Mouse (Mus musculus): ENCODE measurements around the gene Fntb.

The Fntb gene

DNA sequence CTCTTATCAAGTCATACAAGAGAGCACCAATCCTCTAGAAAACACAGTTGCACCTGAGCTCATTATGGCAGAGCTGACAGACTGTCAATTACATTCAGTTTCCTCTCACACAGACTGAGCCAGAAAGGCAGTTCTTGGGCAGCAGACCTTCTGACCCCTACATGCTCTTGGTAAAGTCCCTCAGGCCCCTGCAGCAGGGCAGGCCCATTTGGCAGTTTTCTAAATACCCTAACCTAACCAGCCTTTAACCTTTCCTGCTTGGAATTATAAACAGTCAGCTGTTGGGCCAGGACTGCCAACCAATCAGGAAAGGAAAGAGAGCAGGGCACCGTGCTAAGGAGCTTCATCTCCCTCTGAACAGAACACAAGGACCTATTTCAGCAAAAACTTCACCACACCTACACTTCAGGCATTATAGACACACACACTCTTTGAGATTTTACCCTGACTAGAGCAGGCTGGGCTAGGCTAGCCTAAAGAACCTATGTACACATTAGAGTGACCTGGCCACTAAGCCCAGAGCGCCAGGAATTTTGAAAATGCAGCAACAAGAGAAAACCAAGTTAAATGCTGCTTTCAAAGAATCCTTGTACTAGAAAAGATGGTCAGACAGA is 188.5 kb downstream of the Fntb start:
- DNase-seq (ENCODE audit: low read depth in 1 of 2, low spot score in 2 of 2) = no peak

DNA sequence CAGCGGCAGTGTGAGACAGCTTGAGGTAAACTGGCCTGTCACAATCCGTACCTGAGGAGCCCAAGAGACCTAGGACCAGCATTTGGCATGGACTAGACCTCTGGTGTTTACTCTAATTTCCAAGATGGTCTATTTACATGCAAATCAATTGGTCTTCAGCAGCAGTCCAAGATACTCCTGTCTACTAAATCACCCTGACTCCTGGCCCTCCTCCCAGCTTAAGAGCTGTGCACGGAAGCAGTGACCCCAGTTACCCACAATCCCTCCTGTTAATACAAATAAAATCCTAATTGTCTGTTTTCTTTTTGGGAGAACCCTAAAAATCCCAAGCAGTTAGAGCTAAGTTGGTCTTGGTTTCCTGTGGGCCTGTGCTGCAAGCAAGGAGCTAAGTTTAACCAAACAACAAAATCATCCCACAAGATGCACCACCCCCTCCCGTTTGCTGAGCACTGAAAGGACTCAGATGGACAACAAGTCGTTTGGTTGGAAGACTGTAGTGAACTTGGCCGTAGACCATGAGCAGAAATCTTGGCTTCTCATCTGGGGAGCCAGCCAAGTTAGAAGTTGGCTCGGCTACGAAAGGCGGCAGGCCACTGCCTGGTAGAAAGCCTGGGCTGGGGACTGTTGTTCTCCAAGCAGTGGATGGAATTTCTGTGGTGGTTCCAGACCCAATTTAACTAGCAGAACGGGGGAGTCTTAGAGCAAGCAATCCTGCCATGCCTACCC is 189.5 kb downstream of the Fntb start:
- no peak for DNase-seq (ENCODE audit: low read depth in 1 of 2, low spot score in 2 of 2)

DNA sequence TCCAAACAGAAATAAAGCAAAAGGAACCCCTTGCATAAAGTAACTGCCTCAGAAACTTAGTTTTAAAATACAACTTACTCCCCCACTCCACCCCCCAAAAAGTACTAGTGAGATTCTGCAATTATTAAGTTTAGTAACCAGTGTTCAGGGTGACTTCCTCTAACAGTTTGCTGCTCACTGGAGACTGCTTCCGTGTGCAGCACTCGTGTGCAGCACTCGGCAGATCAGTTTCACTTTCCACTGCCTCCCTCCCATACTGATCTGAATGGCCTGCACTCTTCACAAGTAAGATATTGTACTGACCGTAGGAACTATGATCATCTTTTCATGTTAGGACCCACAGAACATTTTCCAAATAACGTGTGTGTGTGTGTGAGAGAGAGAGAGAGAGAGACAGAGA is 192.3 kb downstream of the Fntb start:
- DNase-seq (ENCODE audit: low read depth in 1 of 2, low spot score in 2 of 2) = peak in 1 of 2 experiments; percentile 23

DNA sequence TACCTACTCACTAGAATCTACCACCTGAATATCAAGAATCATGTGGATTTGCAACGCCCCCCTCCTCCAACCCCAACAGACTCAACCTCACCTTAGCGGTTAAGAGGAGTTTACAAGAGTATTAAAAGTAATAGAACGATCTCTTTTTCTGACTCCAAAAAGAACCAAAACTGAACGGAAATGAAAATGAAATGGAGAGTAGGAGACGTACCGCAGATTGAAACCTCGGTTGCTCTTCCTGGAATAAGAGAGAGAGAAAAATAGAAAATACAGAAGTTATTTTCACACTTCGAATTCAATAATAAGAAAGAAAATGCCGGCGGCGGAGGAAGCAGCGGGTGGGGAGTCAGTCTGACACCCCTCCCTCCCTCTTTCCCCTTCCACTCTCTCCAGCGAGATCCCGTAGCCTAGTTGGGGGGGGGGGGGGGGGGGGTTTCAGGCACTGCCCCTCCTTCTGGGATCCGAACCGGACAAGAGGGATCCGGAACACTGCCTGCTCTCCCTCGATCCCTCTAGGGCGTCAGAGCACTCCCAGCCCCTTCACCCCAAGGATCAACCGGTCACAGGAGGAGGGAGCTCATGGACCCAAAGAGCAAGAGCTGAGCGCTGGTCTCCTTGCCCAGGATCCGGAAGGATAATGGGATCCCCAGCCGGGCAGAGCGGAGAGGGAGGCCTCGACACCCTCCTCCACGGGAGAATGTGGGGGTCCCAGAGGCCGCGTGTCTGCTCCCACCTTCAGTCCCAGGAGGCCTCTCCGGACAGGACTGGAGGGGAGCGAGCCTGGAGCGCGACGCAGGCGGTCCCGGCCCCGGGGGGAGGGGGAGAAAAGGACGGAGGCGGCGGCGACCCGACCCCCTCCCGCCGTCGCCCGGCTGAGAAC is 195.9 kb downstream of the Fntb start:
- no peak for DNase-seq (ENCODE audit: low read depth in 1 of 2, low spot score in 2 of 2)

DNA sequence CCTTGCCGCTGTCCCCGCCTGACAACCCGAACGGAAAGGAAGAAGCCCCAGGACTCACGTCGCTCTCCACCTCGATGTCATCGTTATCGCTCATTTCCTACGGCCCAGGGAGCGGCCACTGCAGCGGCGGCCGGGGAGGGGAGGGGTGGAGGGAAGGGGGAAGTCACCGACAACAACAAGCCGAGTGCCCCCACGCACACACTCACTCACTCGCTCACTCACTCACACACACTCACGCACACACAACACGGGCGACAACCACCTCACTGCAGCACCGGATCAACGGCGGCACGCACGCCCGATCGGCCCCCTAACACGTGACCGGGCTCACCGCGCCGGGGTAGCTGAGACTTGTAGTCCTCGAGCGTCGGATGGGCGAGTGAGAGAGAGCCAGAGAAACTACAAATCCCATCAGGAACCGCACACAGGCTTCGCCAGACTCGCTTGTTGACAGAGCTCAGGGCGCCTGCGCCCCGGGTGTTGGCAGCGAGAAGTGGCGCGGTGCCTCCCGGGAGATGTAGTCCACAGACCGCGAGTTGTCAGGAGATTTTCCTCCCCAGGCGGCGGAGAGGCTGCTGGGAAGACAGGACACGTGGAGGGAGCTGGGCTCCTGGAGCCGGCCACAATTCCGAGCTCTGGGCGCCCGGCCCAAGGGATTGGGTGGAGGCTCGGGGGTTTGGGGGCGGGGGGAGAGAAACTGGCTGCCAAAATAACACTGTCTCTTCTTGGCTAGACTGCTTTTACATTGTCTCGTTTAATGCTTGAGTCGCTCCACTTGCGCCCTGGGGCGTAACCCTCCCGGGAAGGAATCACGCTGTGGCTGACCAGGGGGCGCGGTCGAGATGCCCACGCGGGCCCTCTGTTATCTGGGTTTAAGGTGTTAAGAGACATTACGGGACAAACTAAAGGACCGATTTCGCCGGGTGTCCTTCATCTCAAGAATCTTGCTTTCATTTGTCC is 196.8 kb downstream of the Fntb start, which contains the start of gene Max:
Gene Max (minus strand): TSS at position 270 of the 960 bp plus-strand sequence.
- peak; percentile 92 to 94 for DNase-seq (ENCODE audit: low read depth in 1 of 2, low spot score in 2 of 2)

DNA sequence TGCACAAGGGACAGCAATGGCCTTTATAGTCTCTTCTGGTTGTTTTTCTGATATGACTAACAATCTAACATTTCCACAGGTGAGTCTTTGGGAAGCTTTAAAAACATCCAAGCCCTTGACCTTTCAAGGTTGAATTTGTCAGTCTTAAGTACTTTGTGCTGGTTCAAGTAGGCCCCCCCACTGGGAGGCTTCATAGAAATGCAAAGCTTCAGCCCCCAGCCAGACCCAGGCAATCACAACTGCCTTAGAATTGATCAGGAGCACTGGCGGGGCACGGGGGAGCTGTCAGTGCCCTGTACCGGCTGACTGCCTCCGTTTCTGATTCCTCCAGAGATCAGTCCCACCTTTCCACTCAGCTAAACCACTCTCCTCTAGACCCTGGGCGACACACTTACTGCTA is 199.7 kb downstream of the Fntb start:
- no peak for DNase-seq (ENCODE audit: low read depth in 1 of 2, low spot score in 2 of 2)

DNA sequence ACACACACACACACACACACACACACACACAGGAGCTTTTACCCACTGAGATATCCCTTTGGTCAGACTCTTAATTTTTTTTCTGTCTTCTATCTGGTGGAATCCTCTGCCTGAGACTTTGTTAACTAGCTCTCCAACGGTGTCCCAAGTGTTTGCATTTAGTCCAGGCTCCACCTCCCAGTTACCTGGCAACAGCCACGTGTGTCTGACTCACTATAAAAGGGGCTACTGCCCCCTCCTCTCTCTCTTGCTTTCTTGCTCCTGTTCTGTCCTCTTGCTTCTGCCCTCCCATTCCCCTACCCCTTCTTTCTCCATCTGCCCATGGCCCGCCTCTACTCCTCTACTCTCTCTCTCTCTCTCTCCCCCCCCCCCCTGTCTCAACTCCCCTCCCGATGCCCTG is 200.5 kb downstream of the Fntb start:
- no peak for DNase-seq (ENCODE audit: low read depth in 1 of 2, low spot score in 2 of 2)

All from monocyte, adult 2 months (primary cell).